Comparison of ENCODE assay signal across 13 mouse cellular contexts in the genomic region with DNA sequence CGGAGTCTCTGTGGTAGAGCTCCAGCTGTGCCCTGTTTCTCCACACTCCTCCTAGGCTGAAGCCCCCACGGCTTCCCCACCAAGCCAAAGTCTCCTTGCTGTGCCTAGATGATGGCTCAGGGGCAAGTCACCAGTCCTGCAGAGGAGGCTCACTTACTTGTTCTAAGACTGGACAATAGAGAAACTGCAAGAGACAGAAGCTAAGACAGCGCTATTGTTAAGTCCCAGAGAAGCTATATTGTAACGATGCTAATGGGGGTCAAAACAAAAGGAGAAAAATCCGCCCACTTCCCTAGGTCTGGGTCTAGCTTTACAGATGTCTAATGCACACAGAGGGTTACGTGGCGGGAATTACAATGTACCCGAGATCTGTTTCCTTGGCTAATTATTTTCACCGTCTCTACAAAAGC. TPM values are rescaled to one million over a fixed set of nuclear protein-coding genes. Genes with fewer than 3 reads are reported as not detected.
DNase-seq lines count a peak whose midpoint lies in the region; ATAC-seq lines count a peak whose summit lies in the region.
"Had no signal": no experiment of that assay in that cellular context is flagged by ENCODE, and none has a peak within 500 bp of the region (broad histone marks: within the 10 kb centered on the region; RNA-seq: fewer than 3 reads in every experiment).

No protein-coding gene starts in this region.

- H3K36me3 ChIP-seq in hindbrain, embryonic 11.5 days (ENCODE audit: control insufficient read depth, insufficient read depth, low read length), result no peaks in the 10 kb centered on the region
- no peaks in the 10 kb centered on the region for H3K36me3 ChIP-seq in midbrain, embryonic 13.5 days
- H3K36me3 ChIP-seq: embryonic facial prominence, embryonic 12.5 days; liver, embryonic 12.5 days had no signal

- peak; percentile 88 for ATAC-seq in hindbrain, embryonic 11.5 days (ENCODE audit: low FRiP score)
- peak; percentile 82 for ATAC-seq in midbrain, embryonic 13.5 days
- ATAC-seq in monocyte, adult 5-6 weeks (replicated peaks; ENCODE audit: insufficient number of reproducible peaks, low FRiP score, low TSS enrichment, poor library complexity, severe bottlenecking), result no peak
- ATAC-seq: liver, embryonic 12.5 days had no signal

- H3K4me3 ChIP-seq in hindbrain, embryonic 11.5 days (ENCODE audit: low read depth, low read length), result no peak overlapping the region
- no peak overlapping the region for H3K4me3 ChIP-seq in midbrain, embryonic 13.5 days (replicated peaks)
- H3K4me3 ChIP-seq: embryonic facial prominence, embryonic 12.5 days; liver, embryonic 12.5 days had no signal

- 16% methylated on average over 9 of the region's 9 CpGs for whole genome bisulfite sequencing in hindbrain, embryonic 11.5 days
- WGBS in midbrain, embryonic 13.5 days, result 3% methylated on average over 9 of the region's 9 CpGs

- H3K27me3 ChIP-seq in hindbrain, embryonic 11.5 days (ENCODE audit: control insufficient read depth, insufficient read depth, low read length), result no peaks in the 10 kb centered on the region
- H3K27me3 ChIP-seq in midbrain, embryonic 13.5 days, result no peaks in the 10 kb centered on the region
- H3K27me3 ChIP-seq: embryonic facial prominence, embryonic 12.5 days; liver, embryonic 12.5 days had no signal

- peak overlapping the region; percentile 88 for H3K27ac ChIP-seq in hindbrain, embryonic 11.5 days (ENCODE audit: low read depth, low read length)
- peak overlapping the region; percentile 86 for H3K27ac ChIP-seq in midbrain, embryonic 13.5 days
- H3K27ac ChIP-seq: embryonic facial prominence, embryonic 12.5 days; liver, embryonic 12.5 days had no signal

- H3K9me3 ChIP-seq in hindbrain, embryonic 11.5 days (ENCODE audit: control insufficient read depth, low read length), result no peaks in the 10 kb centered on the region
- no peaks in the 10 kb centered on the region for H3K9me3 ChIP-seq in midbrain, embryonic 13.5 days
- H3K9me3 ChIP-seq: embryonic facial prominence, embryonic 12.5 days; liver, embryonic 12.5 days had no signal

- H3K4me2 ChIP-seq in hindbrain, embryonic 11.5 days (replicated peaks; ENCODE audit: low read depth, low read length), result no peak overlapping the region
- peak overlapping the region; percentile 28 for H3K4me2 ChIP-seq in midbrain, embryonic 13.5 days (replicated peaks)
- H3K4me2 ChIP-seq: embryonic facial prominence, embryonic 12.5 days; liver, embryonic 12.5 days had no signal

- H3K9ac ChIP-seq in hindbrain, embryonic 11.5 days (ENCODE audit: low read depth, low read length), result peak overlapping the region; percentile 8; the same call in 1 of the 2 replicates
- H3K9ac ChIP-seq in midbrain, embryonic 13.5 days (replicated peaks), result no peak overlapping the region
- H3K9ac ChIP-seq: embryonic facial prominence, embryonic 12.5 days; liver, embryonic 12.5 days had no signal

- H3K4me1 ChIP-seq in hindbrain, embryonic 11.5 days (replicated peaks; ENCODE audit: control insufficient read depth, insufficient read depth, low read length), result peaks cover 4% of the 10 kb centered on the region; the same call in 1 of the 2 replicates
- peaks cover 29% of the 10 kb centered on the region for H3K4me1 ChIP-seq in midbrain, embryonic 13.5 days (replicated peaks)
- H3K4me1 ChIP-seq: embryonic facial prominence, embryonic 12.5 days; liver, embryonic 12.5 days had no signal

- DNase-seq in testis, postnatal 14 days (ENCODE audit: low spot score), result peak; percentile 61
- DNase-seq in testis, postnatal 10 days (ENCODE audit: low spot score), result no peak
- peak; percentile 87 for DNase-seq in hindbrain, embryonic 11.5 days (ENCODE audit: low spot score)
- peak; percentile 36 for DNase-seq in retina, postnatal 1 day
- DNase-seq in left cerebral cortex, adult 9 months (ENCODE audit: low spot score in 2 of 2), result no peak
- DNase-seq in urinary bladder, postnatal 10 days (ENCODE audit: low spot score), result no peak
- DNase-seq: heart, adult 18-20 months; heart, postnatal 14 days; kidney, adult 18-20 months had no signal

RNA-seq across cellular contexts. Expression of a gene that starts 59.4 kb away (rescaled TPM):
- 0.05 and 0.20 TPM in 2 replicates for polyA plus RNA-seq in hindbrain, embryonic 11.5 days (2014; fragmentation: Nextera tagmentation; extraction: Ambion mirVana)
- polyA plus RNA-seq in midbrain, embryonic 13.5 days (2015; fragmentation: Nextera tagmentation; extraction: Ambion mirVana), result 0.12 and 0.15 TPM in 2 replicates
- not detected in 3 replicates for total RNA-seq in monocyte, adult 5-6 weeks (2017)

Comparison
In these comparisons a context has a peak if more than half of its experiments do, and no peak if none do; other contexts are left out.
1. DNase-seq: peak in testis, postnatal 14 days (single experiment), hindbrain, embryonic 11.5 days (single experiment) and retina, postnatal 1 day (single experiment); none in testis, postnatal 10 days (single experiment), left cerebral cortex, adult 9 months (0 of 2) and urinary bladder, postnatal 10 days (single experiment).